Mouse (Mus musculus): ENCODE data around the gene Pcdh15.

The Pcdh15 gene

GRCm38 (mm10) chr10:74335412-74335811 lies 1236.3 kb downstream of the Pcdh15 start:
- DNase-seq, result no peak

GRCm38 (mm10) chr10:74339247-74340160 lies 1240.4 kb downstream of the Pcdh15 start:
- no peak for DNase-seq

GRCm38 (mm10) chr10:74359526-74359925 lies 1260.4 kb downstream of the Pcdh15 start:
- no peak for DNase-seq

- no peak for DNase-seq
Measured at GRCm38 (mm10) chr10:74378697-74379096, 1279.6 kb downstream of the Pcdh15 start.

GRCm38 (mm10) chr10:74379276-74380134 lies 1280.4 kb downstream of the Pcdh15 start:
- no peak for DNase-seq

- no peak for DNase-seq
Measured at GRCm38 (mm10) chr10:74387538-74388499, 1288.7 kb downstream of the Pcdh15 start.

- DNase-seq, result no peak
Measured at GRCm38 (mm10) chr10:74403111-74403510, 1304.0 kb downstream of the Pcdh15 start.

GRCm38 (mm10) chr10:74414021-74414420 lies 1314.9 kb downstream of the Pcdh15 start:
- no peak for DNase-seq

GRCm38 (mm10) chr10:74414945-74415344 lies 1315.8 kb downstream of the Pcdh15 start:
- no peak for DNase-seq

GRCm38 (mm10) chr10:74415359-74415758 lies 1316.2 kb downstream of the Pcdh15 start:
- DNase-seq, result no peak

- no peak for DNase-seq
Measured at GRCm38 (mm10) chr10:74415949-74416348, 1316.8 kb downstream of the Pcdh15 start.

GRCm38 (mm10) chr10:74450069-74450468 lies 1350.9 kb downstream of the Pcdh15 start:
- no peak for DNase-seq

- no peak for DNase-seq
Measured at GRCm38 (mm10) chr10:74463972-74464371, 1364.8 kb downstream of the Pcdh15 start.

- no peak for DNase-seq
Measured at GRCm38 (mm10) chr10:74480779-74481178, 1381.6 kb downstream of the Pcdh15 start.

GRCm38 (mm10) chr10:74512315-74512714 lies 1413.2 kb downstream of the Pcdh15 start:
- no peak for DNase-seq

GRCm38 (mm10) chr10:74513743-74514142 lies 1414.6 kb downstream of the Pcdh15 start:
- DNase-seq, result no peak

- DNase-seq, result no peak
Measured at GRCm38 (mm10) chr10:74538371-74538770, 1439.2 kb downstream of the Pcdh15 start.

- no peak for DNase-seq
Measured at GRCm38 (mm10) chr10:74555326-74555725, 1456.2 kb downstream of the Pcdh15 start.

GRCm38 (mm10) chr10:74569603-74570002 lies 1470.5 kb downstream of the Pcdh15 start:
- DNase-seq, result no peak

- DNase-seq, result no peak
Measured at GRCm38 (mm10) chr10:74579924-74580323, 1480.8 kb downstream of the Pcdh15 start.

GRCm38 (mm10) chr10:74591799-74592198 lies 1492.7 kb downstream of the Pcdh15 start:
- DNase-seq, result no peak

GRCm38 (mm10) chr10:74607683-74608082 lies 1508.5 kb downstream of the Pcdh15 start:
- no peak for DNase-seq
